Mouse (Mus musculus): ENCODE results near the gene Abr. TPM values are rescaled to one million over a fixed set of nuclear protein-coding genes. Genes with fewer than 3 reads are reported as not detected.
A peak's percentile ranks its signal among the peaks of the same experiment; 100 is the strongest.

The Abr gene
- polyA plus RNA-seq, 1 experiment from 2014 or later, result 37.5 TPM

GRCm38 (mm10) chr11:76461201-76461600 lies 160.9 kb downstream of the Abr start:
- H3K9ac ChIP-seq, result no peak overlapping the region
- no peak overlapping the region for H3K4me2 ChIP-seq (replicated peaks)
- H3K9me3 ChIP-seq, result no peaks in the 10 kb centered on the region
- H3K4me3 ChIP-seq, result no peak overlapping the region
- H3K27ac ChIP-seq, result no peak overlapping the region
- H3K4me1 ChIP-seq, result peaks cover 14% of the 10 kb centered on the region
- H3K36me3 ChIP-seq, result peaks cover 68% of the 10 kb centered on the region
- ATAC-seq (ENCODE audit: low FRiP score, low read depth), result no peak
- 52% methylated on average over 6 of the region's 6 CpGs for WGBS
- no peaks in the 10 kb centered on the region for H3K27me3 ChIP-seq

- 74% methylated on average over 3 of the region's 3 CpGs for WGBS
- peaks cover 79% of the 10 kb centered on the region for H3K36me3 ChIP-seq
- H3K4me1 ChIP-seq, result peaks cover 8% of the 10 kb centered on the region; the same call in 1 of the 2 replicates
- no peaks in the 10 kb centered on the region for H3K9me3 ChIP-seq
- H3K4me3 ChIP-seq, result no peak overlapping the region
- ATAC-seq (ENCODE audit: low FRiP score, low read depth), result no peak
- H3K9ac ChIP-seq, result no peak overlapping the region
- H3K27ac ChIP-seq, result no peak overlapping the region
- no peak overlapping the region for H3K4me2 ChIP-seq (replicated peaks)
- H3K27me3 ChIP-seq, result no peaks in the 10 kb centered on the region
These were observed 162.6 kb downstream of the Abr start for GRCm38 (mm10) chr11:76459489-76459888.

- Histone ChIP-seq H3K9ac (no peak overlapping the region), H3K4me3 (no peak overlapping the region), H3K36me3 (peaks cover 79% of the 10 kb centered on the region), H3K27me3 (no peaks in the 10 kb centered on the region), H3K9me3 (no peaks in the 10 kb centered on the region), H3K4me1 (peaks cover 5% of the 10 kb centered on the region; the same call in 1 of the 2 replicates), H3K4me2 (replicated peaks) (no peak overlapping the region), H3K27ac (no peak overlapping the region)
- no peak for ATAC-seq (ENCODE audit: low FRiP score, low read depth)
- 72% methylated on average over 9 of the region's 9 CpGs for WGBS
These were observed 163.4 kb downstream of the Abr start for GRCm38 (mm10) chr11:76458730-76459129.

GRCm38 (mm10) chr11:76456897-76457296 lies 165.2 kb downstream of the Abr start:
- WGBS, result 79% methylated on average over 10 of the region's 10 CpGs

GRCm38 (mm10) chr11:76456233-76456632 lies 165.9 kb downstream of the Abr start:
- no peak overlapping the region for H3K4me2 ChIP-seq (replicated peaks)
- peak; percentile 54; the same call in 1 of the 2 replicates for ATAC-seq (ENCODE audit: low FRiP score, low read depth)
- no peak overlapping the region for H3K4me3 ChIP-seq
- no peak overlapping the region for H3K27ac ChIP-seq
- no peaks in the 10 kb centered on the region for H3K4me1 ChIP-seq
- H3K36me3 ChIP-seq, result peaks cover 77% of the 10 kb centered on the region
- 22% methylated on average over 6 of the region's 6 CpGs for WGBS
- H3K9me3 ChIP-seq, result no peaks in the 10 kb centered on the region
- no peaks in the 10 kb centered on the region for H3K27me3 ChIP-seq
- H3K9ac ChIP-seq, result no peak overlapping the region

More at GRCm38 (mm10) chr11:76456897-76457296, 165.2 kb downstream of the Abr start:
- H3K36me3 ChIP-seq, result peaks cover 77% of the 10 kb centered on the region
- H3K4me3 ChIP-seq, result no peak overlapping the region
- no peaks in the 10 kb centered on the region for H3K9me3 ChIP-seq
- no peak overlapping the region for H3K9ac ChIP-seq
- H3K27ac ChIP-seq, result no peak overlapping the region
- H3K27me3 ChIP-seq, result no peaks in the 10 kb centered on the region
- ATAC-seq (ENCODE audit: low FRiP score, low read depth), result no peak
- no peak overlapping the region for H3K4me2 ChIP-seq (replicated peaks)
- no peaks in the 10 kb centered on the region for H3K4me1 ChIP-seq

GRCm38 (mm10) chr11:76454492-76454891 lies 167.6 kb downstream of the Abr start:
- WGBS, result 52% methylated on average over 5 of the region's 5 CpGs
- Histone ChIP-seq H3K4me1 (peaks cover 15% of the 10 kb centered on the region), H3K36me3 (peaks cover 68% of the 10 kb centered on the region), H3K4me2 (replicated peaks) (no peak overlapping the region), H3K27ac (no peak overlapping the region), H3K9me3 (no peaks in the 10 kb centered on the region), H3K27me3 (no peaks in the 10 kb centered on the region), H3K9ac (no peak overlapping the region), H3K4me3 (no peak overlapping the region)
- ATAC-seq (ENCODE audit: low FRiP score, low read depth), result peak; percentile 76; the same call in 1 of the 2 replicates

- ATAC-seq (ENCODE audit: low FRiP score, low read depth), result no peak
- Histone ChIP-seq H3K4me1 (peaks cover 58% of the 10 kb centered on the region), H3K36me3 (peaks cover 43% of the 10 kb centered on the region), H3K9me3 (no peaks in the 10 kb centered on the region), H3K4me2 (replicated peaks) (peak overlapping the region; percentile 5), H3K9ac (peak overlapping the region; percentile 32), H3K4me3 (no peak overlapping the region), H3K27ac (peak overlapping the region; percentile 83), H3K27me3 (no peaks in the 10 kb centered on the region)
- 42% methylated on average over 3 of the region's 3 CpGs for WGBS
These were observed 171.9 kb downstream of the Abr start for GRCm38 (mm10) chr11:76450202-76450561.

GRCm38 (mm10) chr11:76449520-76450201 lies 172.5 kb downstream of the Abr start:
- no peaks in the 10 kb centered on the region for H3K9me3 ChIP-seq
- peaks cover 38% of the 10 kb centered on the region for H3K36me3 ChIP-seq
- H3K4me2 ChIP-seq (replicated peaks), result peak overlapping the region; percentile 5
- peak overlapping the region; percentile 32 for H3K9ac ChIP-seq
- no peaks in the 10 kb centered on the region for H3K27me3 ChIP-seq
- peak overlapping the region; percentile 83 for H3K27ac ChIP-seq
- WGBS, result 9% methylated on average over 15 of the region's 15 CpGs
- peak; percentile 69 for ATAC-seq (ENCODE audit: low FRiP score, low read depth)
- H3K4me3 ChIP-seq, result no peak overlapping the region
- H3K4me1 ChIP-seq, result peaks cover 63% of the 10 kb centered on the region

- 3% methylated on average over 10 of the region's 10 CpGs for WGBS
- peaks cover 64% of the 10 kb centered on the region for H3K4me1 ChIP-seq
- no peak for ATAC-seq (ENCODE audit: low FRiP score, low read depth)
- no peaks in the 10 kb centered on the region for H3K9me3 ChIP-seq
- peak overlapping the region; percentile 11; the same call in 1 of the 2 replicates for H3K4me2 ChIP-seq (replicated peaks)
- H3K36me3 ChIP-seq, result peaks cover 33% of the 10 kb centered on the region
- no peak overlapping the region for H3K4me3 ChIP-seq
- no peak overlapping the region for H3K9ac ChIP-seq
- H3K27ac ChIP-seq, result peak overlapping the region; percentile 72
- no peaks in the 10 kb centered on the region for H3K27me3 ChIP-seq
These were observed 175.9 kb downstream of the Abr start for GRCm38 (mm10) chr11:76446251-76446650.

GRCm38 (mm10) chr11:76445459-76445858 lies 176.7 kb downstream of the Abr start:
- Histone ChIP-seq H3K27ac (peak overlapping the region; percentile 72), H3K4me3 (no peak overlapping the region), H3K4me2 (replicated peaks) (peak overlapping the region; percentile 3; the same call in 1 of the 2 replicates), H3K27me3 (no peaks in the 10 kb centered on the region), H3K36me3 (peaks cover 28% of the 10 kb centered on the region), H3K9ac (0 out of 2 replicates have a peak overlapping the region, but pooled peaks have one; percentile 13), H3K4me1 (peaks cover 66% of the 10 kb centered on the region), H3K9me3 (no peaks in the 10 kb centered on the region)
- peak; percentile 26; the same call in 1 of the 2 replicates for ATAC-seq (ENCODE audit: low FRiP score, low read depth)
- 15% methylated on average over 8 of the region's 8 CpGs for WGBS

- H3K4me1 ChIP-seq, result peaks cover 55% of the 10 kb centered on the region
- no peak overlapping the region for H3K4me2 ChIP-seq (replicated peaks)
- H3K36me3 ChIP-seq, result peaks cover 32% of the 10 kb centered on the region
- no peak for ATAC-seq (ENCODE audit: low FRiP score, low read depth)
- no peak overlapping the region for H3K27ac ChIP-seq
- no peak overlapping the region; the same call in 1 of the 2 replicates for H3K9ac ChIP-seq
- no peak overlapping the region for H3K4me3 ChIP-seq
- 41% methylated on average over 3 of the region's 3 CpGs for WGBS
- H3K9me3 ChIP-seq, result no peaks in the 10 kb centered on the region
- H3K27me3 ChIP-seq, result no peaks in the 10 kb centered on the region
These were observed 182.4 kb downstream of the Abr start for GRCm38 (mm10) chr11:76439666-76440065.

GRCm38 (mm10) chr11:76436864-76437437 lies 185.2 kb downstream of the Abr start:
- peak; percentile 80 for ATAC-seq (ENCODE audit: low FRiP score, low read depth)
- Histone ChIP-seq H3K4me2 (replicated peaks) (peak overlapping the region; percentile 83), H3K4me3 (peak overlapping the region; percentile 54), H3K9me3 (no peaks in the 10 kb centered on the region), H3K27ac (peak overlapping the region; percentile 90), H3K36me3 (peaks cover 30% of the 10 kb centered on the region), H3K9ac (peak overlapping the region; percentile 75), H3K4me1 (peaks cover 78% of the 10 kb centered on the region), H3K27me3 (no peaks in the 10 kb centered on the region)
- WGBS, result 3% methylated on average over 28 of the region's 28 CpGs
